Mouse (Mus musculus) hematopoietic stem cell, adult 5-6 weeks (primary cell): ENCODE measurements around the gene Med13l. TPM values are rescaled to one million over a fixed set of nuclear protein-coding genes. Genes with fewer than 3 reads are reported as not detected.

ENCODE experiments used
- ATAC-seq, 2 experiments: fragments of 125-278 bp in 1 of 2; replicated peaks in 1 of 2; 2 replicates each; pipeline ENCODE4 v1.8.0; 2016 to 2017; ENCODE audit warnings: inconsistent platforms in 2 of 2, mild to moderate bottlenecking in 2 of 2, moderate number of reproducible peaks in 2 of 2, low read depth in 1 of 2, moderate TSS enrichment in 1 of 2; ENCODE audit not compliant: low FRiP score in 2 of 2, poor library complexity in 2 of 2, severe bottlenecking in 2 of 2, insufficient read depth in 1 of 2, low TSS enrichment in 1 of 2
- total RNA-seq: library from RNA; stranded (forward); fragments of 172-1452, 232-1000 nt; gene quantifications from 2 replicates; pipeline ENCODE4 v1.2.3, GENCODE M21; 2017

The Med13l gene
- total RNA-seq, 1 experiment from 2014 or later: 55.4 TPM

GRCm38 (mm10) chr5:118811690-118812089 is 251.2 kb downstream of the Med13l start:
- ATAC-seq: no peak

GRCm38 (mm10) chr5:118812421-118812820 is 251.9 kb downstream of the Med13l start:
- ATAC-seq: no peak

GRCm38 (mm10) chr5:118812947-118813401 is 252.5 kb downstream of the Med13l start:
- ATAC-seq: no peak

- ATAC-seq: no peak
These were observed 253.6 kb downstream of the Med13l start for GRCm38 (mm10) chr5:118814052-118814451.
